Mouse (Mus musculus) gastrocnemius, postnatal 10 days (tissue): Measurements from ENCODE around the gene Dclre1b. TPM values are rescaled to one million over a fixed set of nuclear protein-coding genes. Genes with fewer than 3 reads are reported as not detected.
"Not testable (repeated sequence)": the region's sequence is repeated elsewhere in the genome, so short reads cannot be mapped to it uniquely, and the experiment has no call there.

ENCODE experiments used
- DNase-seq: peaks from one replicate; pipeline ENCODE4 v3.0.0; 2021; ENCODE audit warnings: mixed read lengths
- long read RNA-seq, 2 experiments: library from polyadenylated mRNA; stranded (forward); transcript quantifications; one replicate each; pipeline ENCODE4 v2.0.0; 2021
- total RNA-seq, 2 experiments: library from RNA; stranded (reverse); gene quantifications; 2 replicates each; pipeline ENCODE4 v1.2.3; 2021

The Dclre1b gene
- 1 to 10 TPM; 5.6 to 6.5 TPM for total RNA-seq
- long read RNA-seq, experiment 1, full-length matches to known transcripts = 6 of 8 reads
- long read RNA-seq, experiment 1, partial matches to known transcripts = 1 of 8 reads
- long read RNA-seq, experiment 1, other reads (novel, unspliced or antisense) = 1 of 8 reads
- long read RNA-seq, experiment 2, full-length matches to known transcripts = 3 of 5 reads
- long read RNA-seq, experiment 2, partial matches to known transcripts = 0 of 5 reads
- long read RNA-seq, experiment 2, other reads (novel, unspliced or antisense) = 2 of 5 reads

- DNase-seq = peak; percentile 90
Measured at GRCm38 (mm10) chr3:103808891-103809798, at the start of gene Dclre1b, which contains the start of the genes Ap4b1 and Gm43064. Dclre1b (minus strand) TSS chr3:103809444. Ap4b1 (plus strand) TSS chr3:103809520. Gm43064 (plus strand) TSS chr3:103809573.

GRCm38 (mm10) chr3:103857977-103858563 lies 48.8 kb upstream of the Dclre1b start:
- DNase-seq = no peak

- no peak for DNase-seq
Measured at GRCm38 (mm10) chr3:103857036-103857805, 48.0 kb upstream of the Dclre1b start.

- DNase-seq = no peak
Measured at GRCm38 (mm10) chr3:103853804-103854203, 44.6 kb upstream of the Dclre1b start.

- peak; percentile 16 for DNase-seq
Measured at GRCm38 (mm10) chr3:103852565-103853299, 43.5 kb upstream of the Dclre1b start.

- DNase-seq = no peak
Measured at GRCm38 (mm10) chr3:103851882-103852281, 42.6 kb upstream of the Dclre1b start.

- DNase-seq = no peak
Measured at GRCm38 (mm10) chr3:103851481-103851880, 42.2 kb upstream of the Dclre1b start.

GRCm38 (mm10) chr3:103850644-103851363 lies 41.6 kb upstream of the Dclre1b start:
- no peak for DNase-seq

- DNase-seq = not testable (repeated sequence)
Measured at GRCm38 (mm10) chr3:103840946-103841345, 31.7 kb upstream of the Dclre1b start.

- DNase-seq = not testable (repeated sequence)
Measured at GRCm38 (mm10) chr3:103840195-103840594, 31.0 kb upstream of the Dclre1b start.

- DNase-seq = no peak
Measured at GRCm38 (mm10) chr3:103839711-103840110, 30.5 kb upstream of the Dclre1b start.

- DNase-seq = no peak
Measured at GRCm38 (mm10) chr3:103836453-103836852, 27.2 kb upstream of the Dclre1b start.

GRCm38 (mm10) chr3:103835951-103836310 lies 26.7 kb upstream of the Dclre1b start:
- DNase-seq = no peak

- DNase-seq = no peak
Measured at GRCm38 (mm10) chr3:103835272-103835950, 26.2 kb upstream of the Dclre1b start.

- no peak for DNase-seq
Measured at GRCm38 (mm10) chr3:103834001-103834400, 24.8 kb upstream of the Dclre1b start.

GRCm38 (mm10) chr3:103832426-103832825 lies 23.2 kb upstream of the Dclre1b start, which contains the start of gene Bcl2l15:
Bcl2l15 (plus strand) TSS chr3:103832601.
- no peak for DNase-seq

GRCm38 (mm10) chr3:103831146-103831545 lies 21.9 kb upstream of the Dclre1b start:
- no peak for DNase-seq

GRCm38 (mm10) chr3:103830681-103831080 lies 21.4 kb upstream of the Dclre1b start:
- not testable (repeated sequence) for DNase-seq

- no peak for DNase-seq
Measured at GRCm38 (mm10) chr3:103829036-103829435, 19.8 kb upstream of the Dclre1b start.

GRCm38 (mm10) chr3:103827548-103827947 lies 18.3 kb upstream of the Dclre1b start:
- DNase-seq = no peak
